Mouse (Mus musculus): ENCODE measurements at regions not wholly inside any gene's neighbourhood (a gene's known extent, or its start where the extent isn't known, plus 50 kb on each side); places are given as distances from the start of the nearest gene placed in this dataset.
"Not testable (repeated sequence)": the region's sequence is repeated elsewhere in the genome, so short reads cannot be mapped to it uniquely, and the experiment has no call there.

DNA sequence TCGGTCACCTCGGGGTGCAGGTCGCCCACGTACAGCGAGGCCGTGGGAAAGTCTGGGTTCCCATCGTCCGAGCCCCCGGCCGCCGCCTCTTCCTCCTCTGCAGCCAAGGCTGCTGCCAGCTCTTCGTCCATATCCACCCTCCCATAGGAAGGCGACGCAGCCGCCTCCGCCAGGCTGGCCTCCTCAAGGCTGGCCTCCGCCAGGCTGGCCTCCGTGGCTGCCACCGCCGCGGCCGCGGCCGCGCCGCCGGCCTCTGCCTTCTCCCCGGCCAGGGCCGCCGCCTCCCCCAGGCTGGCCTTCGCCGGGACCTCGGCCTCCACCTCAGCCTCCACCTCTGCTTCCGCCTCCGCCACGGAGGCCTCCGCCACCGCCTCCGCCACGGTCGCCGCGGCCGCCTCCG, 119.3 kb downstream of the Nap1l2 start:
- not testable (repeated sequence) for TF ChIP-seq E2F4 (IDR thresholded peaks at IDR 0.05; ENCODE audit: insufficient read depth); POLR2A (IDR thresholded peaks at IDR 0.05; ENCODE audit: insufficient read length, low read depth); REST (IDR thresholded peaks at IDR 0.05; ENCODE audit: insufficient read depth, insufficient read length); POLR2AphosphoS2 (IDR thresholded peaks at IDR 0.05; ENCODE audit: insufficient read length, low read depth); TCF12 (IDR thresholded peaks at IDR 0.05; ENCODE audit: insufficient read depth, poor library complexity, severe bottlenecking)

Measured in myocyte (in vitro differentiated cells).